Mouse (Mus musculus) CD4-positive helper T cell, adult 2 months (primary cell): ENCODE measurements around the gene Frmd4a.

Source experiments
- DNase-seq: peaks from one replicate; pipeline ENCODE4 v3.0.0-alpha.2; 2012; ENCODE audit warnings: low read depth, missing footprints, low spot score

The Frmd4a gene

DNA sequence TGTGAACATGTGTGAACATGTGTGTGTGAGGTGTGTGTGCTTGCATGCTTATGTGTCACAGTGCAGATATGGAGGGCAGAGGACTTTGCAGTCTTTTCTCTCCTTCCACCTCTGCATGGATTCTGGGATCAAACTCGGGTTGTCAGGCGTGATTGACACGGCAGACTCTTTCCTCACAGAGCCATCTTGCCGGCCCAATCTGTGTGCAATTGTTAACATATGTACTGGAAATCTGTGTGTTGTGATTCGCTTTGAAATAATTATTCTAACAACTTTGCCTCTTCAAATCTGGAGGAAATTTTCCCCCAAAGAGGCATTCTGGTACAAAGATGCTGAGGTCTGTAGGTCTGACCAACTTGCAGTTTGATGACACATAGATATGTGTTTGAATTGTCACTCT is 468.7 kb downstream of the Frmd4a start:
- no peak for DNase-seq

DNA sequence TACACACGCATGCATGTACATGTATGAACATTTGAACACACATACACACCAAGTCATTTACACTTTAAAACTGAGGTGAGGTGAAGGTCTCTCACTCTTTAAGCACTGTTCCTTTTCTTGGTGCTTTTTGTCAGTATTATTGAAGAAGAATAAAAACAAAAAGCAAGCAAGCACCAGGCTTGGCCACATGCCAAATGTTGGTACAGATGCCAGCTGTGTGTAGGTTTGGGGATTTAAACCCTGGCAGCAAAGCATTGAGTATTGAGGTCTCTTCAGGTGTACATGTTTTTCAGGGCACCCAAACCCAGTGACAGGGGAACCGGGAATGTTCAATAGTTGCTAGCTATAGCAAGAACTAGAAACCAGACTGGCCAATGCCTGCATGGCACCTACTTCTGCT is 469.8 kb downstream of the Frmd4a start:
- no peak for DNase-seq

DNA sequence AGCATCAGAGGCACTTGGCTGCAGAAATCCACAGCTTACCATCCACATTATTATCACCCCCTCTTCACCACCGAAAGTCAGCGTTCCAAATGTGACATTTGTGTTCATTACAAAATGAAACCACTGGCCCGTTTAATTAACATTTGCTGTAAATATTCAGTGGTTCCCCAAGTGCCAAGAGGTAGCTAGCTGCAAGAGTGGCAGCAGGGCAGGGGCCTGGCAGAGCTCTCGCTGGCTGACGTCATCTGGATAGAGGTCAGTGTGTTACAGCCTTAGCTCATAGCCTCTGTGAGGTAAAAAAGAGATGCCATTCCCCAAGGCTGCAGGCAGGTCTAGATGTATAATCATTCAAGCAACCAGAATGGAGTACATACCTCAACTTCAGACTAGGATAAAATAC is 473.3 kb downstream of the Frmd4a start:
- DNase-seq: no peak

- DNase-seq: peak; percentile 36
These were observed 475.3 kb downstream of the Frmd4a start for GRCm38 (mm10) chr2:4492485-4493481.

- no peak for DNase-seq
These were observed 477.0 kb downstream of the Frmd4a start for GRCm38 (mm10) chr2:4494478-4494877.

GRCm38 (mm10) chr2:4499257-4499656 is 481.7 kb downstream of the Frmd4a start:
- peak; percentile 78 for DNase-seq

DNA sequence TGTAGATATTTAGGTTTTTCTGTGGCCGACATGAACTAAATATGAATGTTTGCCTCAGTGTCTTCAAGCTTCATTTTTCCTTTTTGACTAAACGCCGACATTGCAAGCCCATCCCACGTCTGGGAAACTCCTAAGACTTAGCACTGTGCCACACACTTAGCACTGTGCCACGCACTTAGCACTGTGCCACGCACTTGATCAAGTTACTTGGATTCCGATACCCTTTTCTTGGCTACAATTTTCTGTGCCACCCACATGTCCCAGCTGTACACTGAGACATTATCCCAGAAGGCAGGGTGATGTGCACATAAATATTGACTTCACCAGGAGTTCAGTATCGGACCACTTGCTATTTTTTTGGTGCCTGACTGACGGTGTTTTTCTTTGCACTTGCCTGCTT is 482.4 kb downstream of the Frmd4a start:
- DNase-seq: no peak

DNA sequence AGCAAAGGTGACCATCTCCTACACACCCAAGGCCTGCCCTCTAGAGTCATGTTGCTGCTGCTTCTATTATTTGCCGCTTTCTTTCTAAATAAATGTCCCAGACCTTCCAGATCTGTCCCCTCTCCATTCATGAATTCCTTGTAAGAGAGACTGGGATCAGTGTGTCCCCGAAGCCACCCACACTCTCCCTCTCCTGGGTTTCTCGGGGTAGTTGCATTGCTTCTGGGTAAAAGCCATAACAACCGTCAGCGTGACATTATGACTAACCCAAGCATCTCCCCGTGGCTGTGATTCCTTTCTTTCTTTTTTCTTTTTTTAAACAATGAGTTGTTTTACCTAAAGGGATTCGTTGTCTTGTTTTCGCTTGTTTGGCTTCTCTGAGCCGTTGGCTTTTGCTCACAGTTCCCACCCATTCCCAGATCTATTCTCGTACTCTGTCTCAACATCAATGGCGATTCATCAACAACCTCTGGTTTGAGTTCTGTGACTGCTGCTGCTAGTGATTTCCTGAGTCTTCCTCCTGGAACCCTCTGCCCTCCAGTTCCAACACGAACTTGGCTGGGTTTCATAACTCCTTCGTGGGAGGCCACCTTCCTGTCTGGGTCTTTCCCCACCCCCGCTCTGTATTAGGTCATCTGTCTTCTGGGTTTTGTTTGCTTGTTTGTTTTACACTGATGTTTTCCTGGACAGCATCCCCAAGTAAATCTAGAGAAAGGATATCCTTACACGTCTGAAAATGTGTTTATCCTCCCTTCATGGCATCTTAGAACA is 483.9 kb downstream of the Frmd4a start:
- DNase-seq: no peak

DNA sequence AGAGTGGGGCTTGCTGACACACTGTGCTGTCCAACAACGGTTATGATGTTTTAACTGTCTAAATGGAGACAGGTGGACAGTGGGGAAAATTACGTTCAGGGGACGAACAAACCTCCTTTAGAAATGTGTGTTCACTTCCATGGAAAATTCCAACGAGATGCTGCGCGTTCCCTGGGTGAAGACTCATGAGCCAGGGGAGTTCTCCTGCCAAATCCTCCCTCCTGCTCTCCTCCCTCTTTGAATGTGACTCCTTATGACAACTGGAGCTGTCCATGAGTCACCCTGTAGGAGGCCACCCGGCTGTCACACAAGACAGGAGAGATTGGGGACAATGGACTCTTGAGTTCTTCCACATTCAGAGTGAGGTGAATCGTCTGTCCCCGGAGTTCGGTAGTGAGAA is 486.9 kb downstream of the Frmd4a start:
- DNase-seq: no peak

GRCm38 (mm10) chr2:4505695-4506094 is 488.2 kb downstream of the Frmd4a start:
- no peak for DNase-seq

- no peak for DNase-seq
These were observed 489.1 kb downstream of the Frmd4a start for GRCm38 (mm10) chr2:4506659-4507058.

GRCm38 (mm10) chr2:4507887-4508615 is 490.5 kb downstream of the Frmd4a start:
- DNase-seq: no peak

- DNase-seq: no peak
These were observed 491.6 kb downstream of the Frmd4a start for GRCm38 (mm10) chr2:4508959-4509615.

- DNase-seq: no peak
These were observed 492.2 kb downstream of the Frmd4a start for GRCm38 (mm10) chr2:4509739-4510138.

DNA sequence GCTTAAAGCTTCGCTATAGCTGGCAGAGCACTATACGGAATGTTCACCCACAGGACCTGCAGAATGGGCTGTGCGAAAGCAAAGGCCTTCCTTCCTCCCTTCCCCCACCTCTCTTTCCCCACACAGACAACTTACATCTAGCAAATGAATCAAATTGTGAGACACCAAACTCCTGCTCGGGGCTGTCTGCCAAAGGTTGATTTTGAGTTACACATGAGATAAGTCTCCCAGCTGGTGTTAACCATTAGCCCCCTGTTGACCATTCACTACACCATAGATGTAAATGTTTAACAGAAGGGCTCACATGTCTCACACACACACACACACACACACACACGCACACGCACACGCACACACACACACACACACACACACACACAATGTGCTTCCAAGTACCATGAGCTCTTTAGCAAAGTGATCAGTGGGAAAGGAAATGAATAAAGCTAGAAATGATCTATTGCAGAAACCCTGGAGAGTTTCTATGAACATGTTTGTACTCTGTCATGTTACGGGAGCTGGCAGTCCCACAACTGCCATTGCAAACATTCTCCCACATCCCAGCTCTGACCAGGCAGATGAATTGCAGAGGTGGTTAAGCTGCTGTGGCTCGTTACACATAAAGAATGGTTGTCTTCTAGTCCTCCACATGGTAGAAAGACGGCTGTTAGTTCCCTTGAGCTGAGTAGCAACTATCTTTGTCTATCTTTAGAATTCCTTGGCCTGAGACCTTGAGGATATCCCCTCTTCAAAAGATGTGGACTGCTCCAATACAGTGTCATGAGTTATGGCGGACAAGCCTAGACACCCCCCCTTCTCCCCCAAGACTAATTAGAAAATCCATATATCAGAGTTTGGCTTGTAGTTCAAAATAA is 492.9 kb downstream of the Frmd4a start:
- DNase-seq: no peak

DNA sequence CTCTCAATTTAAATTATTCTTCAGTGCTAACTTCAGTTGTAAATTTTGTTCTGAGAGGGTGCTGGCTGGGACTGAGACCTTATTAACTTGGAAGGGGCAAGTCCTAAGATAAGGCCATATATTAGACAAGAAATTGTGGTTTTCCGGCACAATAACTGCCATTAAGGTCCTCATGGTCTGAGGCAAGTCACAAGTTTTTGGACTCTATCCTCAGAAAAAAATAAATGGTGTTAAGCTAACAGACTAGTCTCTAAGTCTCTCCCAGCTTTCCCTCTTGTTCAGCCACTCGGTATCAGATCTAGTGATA is 493.5 kb downstream of the Frmd4a start:
- DNase-seq: no peak

GRCm38 (mm10) chr2:4512607-4513006 is 495.1 kb downstream of the Frmd4a start:
- DNase-seq: no peak

DNA sequence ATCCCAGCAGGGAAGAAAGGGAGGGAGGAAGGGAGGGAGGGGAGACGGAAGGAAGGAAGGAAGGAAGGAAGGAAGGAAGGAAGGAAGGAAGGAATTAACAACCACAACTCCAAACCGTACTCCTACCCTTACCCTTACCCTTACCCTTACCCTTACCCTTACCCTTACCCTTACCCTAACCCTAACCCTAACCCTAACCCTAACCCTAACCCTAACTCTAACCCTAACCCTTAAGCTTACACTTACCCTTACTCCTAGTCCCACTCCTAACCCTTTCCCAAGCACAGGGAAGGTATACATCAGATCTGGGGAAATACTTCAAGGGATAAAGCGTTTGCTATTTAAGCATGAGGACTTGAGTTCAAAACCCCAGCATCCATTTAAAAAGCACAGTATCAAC is 498.4 kb downstream of the Frmd4a start:
- DNase-seq: no peak

DNA sequence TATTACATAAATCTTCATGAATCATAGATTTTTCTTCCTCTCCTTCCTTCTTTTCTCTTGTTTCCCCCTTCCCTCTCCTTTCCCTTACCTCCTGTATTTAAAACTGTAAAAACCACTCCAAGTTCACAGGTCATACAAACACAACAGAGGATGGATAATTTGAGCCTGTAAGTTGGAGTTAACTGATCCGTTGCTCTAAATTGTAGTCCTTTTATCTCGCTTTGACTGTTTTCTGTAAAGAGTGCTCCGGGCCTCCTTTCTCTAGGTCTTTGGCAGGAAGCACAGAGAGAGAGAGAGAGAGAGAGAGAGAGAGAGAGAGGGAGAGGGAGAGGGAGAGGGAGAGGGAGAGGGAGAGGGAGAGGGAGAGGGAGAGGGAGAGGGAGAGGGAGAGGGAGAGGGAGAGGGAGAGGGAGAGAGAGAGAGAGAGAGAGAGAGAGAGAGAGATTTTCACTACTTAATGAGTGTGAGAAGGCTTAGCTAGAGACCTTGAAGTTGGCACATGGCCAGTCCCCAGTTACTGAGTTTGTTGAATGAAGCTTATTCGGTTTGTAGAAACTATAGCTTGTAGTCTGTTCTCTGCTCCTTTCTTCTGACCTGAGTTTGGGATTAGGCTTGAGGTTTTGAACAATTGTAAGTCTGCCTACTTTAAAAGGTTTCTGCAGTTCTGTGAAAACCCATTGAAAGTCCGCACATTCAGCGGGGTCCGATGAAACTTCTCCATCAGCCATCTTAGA is 499.5 kb downstream of the Frmd4a start:
- DNase-seq: no peak

DNA sequence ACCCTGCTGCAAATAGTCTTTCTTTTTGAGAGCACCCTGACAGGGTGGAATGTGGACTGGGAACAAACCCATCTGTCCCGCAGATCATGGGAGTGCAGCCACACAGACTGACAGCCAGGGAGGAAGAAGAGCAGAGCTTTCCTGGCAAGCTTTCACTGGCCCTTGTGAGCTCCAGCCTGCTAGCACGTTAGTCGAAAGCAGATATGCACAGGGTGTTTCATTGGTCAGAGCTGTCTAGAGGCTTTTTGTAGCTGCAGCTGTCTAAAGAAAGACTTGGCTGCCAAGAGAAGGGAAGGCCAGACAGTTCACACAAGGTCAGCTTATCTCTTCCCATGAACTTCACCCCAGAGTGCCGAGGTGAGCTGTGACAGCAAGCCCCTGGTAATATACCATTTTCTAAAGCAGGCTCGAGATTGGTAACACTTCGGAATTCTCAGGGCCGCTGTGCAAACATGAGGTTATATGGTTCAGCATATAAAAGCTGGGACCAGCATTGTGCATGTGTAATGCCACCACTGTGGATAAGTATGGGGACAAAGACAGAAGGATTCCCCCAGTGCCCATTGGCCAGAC is 500.1 kb downstream of the Frmd4a start:
- DNase-seq: no peak
